Mouse (Mus musculus): ENCODE results near the gene Gm13119. TPM values are rescaled to one million over a fixed set of nuclear protein-coding genes. Genes with fewer than 3 reads are reported as not detected.
"Not testable (repeated sequence)": the region's sequence is repeated elsewhere in the genome, so short reads cannot be mapped to it uniquely, and the experiment has no call there.

Gm13119 gene
- polyA plus RNA-seq (2012; rRNA removed), result not detected in 2 replicates

GRCm38 (mm10) chr4:144357642-144358041, at the start of gene Gm13119:
Gene Gm13119, plus strand, starts transcription at chr4:144357942.
- H3K27ac ChIP-seq (ENCODE audit: insufficient read depth, low read length); H3K4me1 ChIP-seq (ENCODE audit: control insufficient read depth, insufficient read depth, low read length); H3K27me3 ChIP-seq (ENCODE audit: control insufficient read depth, insufficient read depth, low read length); H3K4me3 ChIP-seq (replicated peaks; ENCODE audit: insufficient read depth, low read depth, low read length); DNase-seq: not testable (repeated sequence)
- WGBS, result 79% methylated on average over 3 of the region's 3 CpGs

- not testable (repeated sequence) for H3K4me3 ChIP-seq (replicated peaks; ENCODE audit: insufficient read depth, low read depth, low read length); H3K4me1 ChIP-seq (ENCODE audit: control insufficient read depth, insufficient read depth, low read length); DNase-seq; H3K27me3 ChIP-seq (ENCODE audit: control insufficient read depth, insufficient read depth, low read length); H3K27ac ChIP-seq (ENCODE audit: insufficient read depth, low read length)
- WGBS, result 53% methylated on average over 2 of the region's 2 CpGs
Observed at GRCm38 (mm10) chr4:144312666-144313460, 44.9 kb upstream of the Gm13119 start.

- 46% methylated on average over 4 of the region's 4 CpGs for WGBS
Observed at GRCm38 (mm10) chr4:144329949-144330348, 27.8 kb upstream of the Gm13119 start, which contains the start of gene Gm13128. Gene Gm13128, plus strand, starts transcription at chr4:144330249.

GRCm38 (mm10) chr4:144335856-144336255, 21.9 kb upstream of the Gm13119 start:
- not testable (repeated sequence) for H3K27me3 ChIP-seq (ENCODE audit: control insufficient read depth, insufficient read depth, low read length); DNase-seq; H3K4me3 ChIP-seq (replicated peaks; ENCODE audit: insufficient read depth, low read depth, low read length); H3K27ac ChIP-seq (ENCODE audit: insufficient read depth, low read length); H3K4me1 ChIP-seq (ENCODE audit: control insufficient read depth, insufficient read depth, low read length)
- WGBS, result 63% methylated on average over 3 of the region's 3 CpGs

More at GRCm38 (mm10) chr4:144329949-144330348, 27.8 kb upstream of the Gm13119 start, which contains the start of gene Gm13128:
- H3K27me3 ChIP-seq (ENCODE audit: control insufficient read depth, insufficient read depth, low read length); H3K4me1 ChIP-seq (ENCODE audit: control insufficient read depth, insufficient read depth, low read length); H3K27ac ChIP-seq (ENCODE audit: insufficient read depth, low read length); H3K4me3 ChIP-seq (replicated peaks; ENCODE audit: insufficient read depth, low read depth, low read length); DNase-seq: not testable (repeated sequence)

GRCm38 (mm10) chr4:144377911-144378310, 20.2 kb downstream of the Gm13119 start, which contains the start of gene Pramef20:
Gene Pramef20, minus strand, starts transcription at chr4:144377933.
- Histone ChIP-seq H3K4me1 (ENCODE audit: control insufficient read depth, insufficient read depth, low read length) (no peaks in the 10 kb centered on the region), H3K27ac (ENCODE audit: insufficient read depth, low read length) (no peak within 1 kb of the TSS), H3K27me3 (ENCODE audit: control insufficient read depth, insufficient read depth, low read length) (no peaks in the 10 kb centered on the region), H3K4me3 (replicated peaks; ENCODE audit: insufficient read depth, low read depth, low read length) (no peak within 1 kb of the TSS)
- TF ChIP-seq CTCF (IDR thresholded peaks at IDR 0.05; ENCODE audit: borderline replicate concordance, insufficient read depth, low read depth, low read length) (no peak), POLR2A (IDR thresholded peaks at IDR 0.05; ENCODE audit: borderline replicate concordance, insufficient read depth, low read length) (no peak)
- WGBS, result 46% methylated on average over 2 of the region's 2 CpGs
- no peak for DNase-seq

- H3K27me3 ChIP-seq (ENCODE audit: control insufficient read depth, insufficient read depth, low read length), result no peaks in the 10 kb centered on the region
- no peaks in the 10 kb centered on the region for H3K4me1 ChIP-seq (ENCODE audit: control insufficient read depth, insufficient read depth, low read length)
- 40% methylated on average over 3 of the region's 3 CpGs for WGBS
- no peak overlapping the region for H3K4me3 ChIP-seq (replicated peaks; ENCODE audit: insufficient read depth, low read depth, low read length)
- TF ChIP-seq POLR2A (IDR thresholded peaks at IDR 0.05; ENCODE audit: borderline replicate concordance, insufficient read depth, low read length) (no peak), CTCF (IDR thresholded peaks at IDR 0.05; ENCODE audit: borderline replicate concordance, insufficient read depth, low read depth, low read length) (no peak)
- DNase-seq, result no peak
- no peak overlapping the region for H3K27ac ChIP-seq (ENCODE audit: insufficient read depth, low read length)
Observed at GRCm38 (mm10) chr4:144396316-144396715, 38.6 kb downstream of the Gm13119 start.

GRCm38 (mm10) chr4:144402712-144403111, 45.0 kb downstream of the Gm13119 start:
- 89% methylated on average over 4 of the region's 4 CpGs for WGBS
- no peaks in the 10 kb centered on the region for H3K27me3 ChIP-seq (ENCODE audit: control insufficient read depth, insufficient read depth, low read length)

GRCm38 (mm10) chr4:144404456-144405086, 46.8 kb downstream of the Gm13119 start:
- no peak for DNase-seq
- 9% methylated on average over 17 of the region's 17 CpGs for WGBS
- Histone ChIP-seq H3K4me3 (replicated peaks; ENCODE audit: insufficient read depth, low read depth, low read length) (no peak overlapping the region), H3K27me3 (ENCODE audit: control insufficient read depth, insufficient read depth, low read length) (no peaks in the 10 kb centered on the region), H3K4me1 (ENCODE audit: control insufficient read depth, insufficient read depth, low read length) (no peaks in the 10 kb centered on the region), H3K27ac (ENCODE audit: insufficient read depth, low read length) (no peak overlapping the region)
- no peak for TF ChIP-seq POLR2A (IDR thresholded peaks at IDR 0.05; ENCODE audit: borderline replicate concordance, insufficient read depth, low read length)
- no peak for TF ChIP-seq CTCF (IDR thresholded peaks at IDR 0.05; ENCODE audit: borderline replicate concordance, insufficient read depth, low read depth, low read length)

More at GRCm38 (mm10) chr4:144402712-144403111, 45.0 kb downstream of the Gm13119 start:
- no peak overlapping the region for H3K27ac ChIP-seq (ENCODE audit: insufficient read depth, low read length)
- H3K4me3 ChIP-seq (replicated peaks; ENCODE audit: insufficient read depth, low read depth, low read length), result no peak overlapping the region
- TF ChIP-seq POLR2A (IDR thresholded peaks at IDR 0.05; ENCODE audit: borderline replicate concordance, insufficient read depth, low read length) (no peak), CTCF (IDR thresholded peaks at IDR 0.05; ENCODE audit: borderline replicate concordance, insufficient read depth, low read depth, low read length) (no peak)
- no peaks in the 10 kb centered on the region for H3K4me1 ChIP-seq (ENCODE audit: control insufficient read depth, insufficient read depth, low read length)
- DNase-seq, result no peak

Measured in cerebellum, adult 2 months (tissue).